Mouse (Mus musculus): ENCODE data around the gene Mgat1.

DNA sequence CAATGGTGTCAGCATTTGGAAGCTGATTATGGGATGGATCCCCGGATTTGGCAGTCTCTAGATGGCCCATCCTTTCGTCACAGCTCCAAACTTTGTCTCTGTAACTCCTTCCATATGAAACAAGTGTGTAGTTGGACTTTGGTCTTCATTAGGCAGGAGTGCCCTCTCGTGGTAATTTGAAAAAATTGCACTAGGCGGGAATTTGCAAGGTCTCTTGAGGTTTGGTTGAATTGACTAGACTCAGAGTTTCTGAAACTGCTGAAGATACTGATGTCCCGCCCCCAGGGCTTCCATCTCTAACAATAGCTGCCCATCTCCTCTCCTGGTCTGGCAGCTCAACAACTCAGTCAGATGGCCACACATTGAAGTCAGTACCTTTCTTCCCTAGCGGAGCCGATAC lies 27.3 kb downstream of the Mgat1 start:
- TF ChIP-seq USF1 (IDR thresholded peaks at IDR 0.05; ENCODE audit: low read depth) = no peak
- no peak for TF ChIP-seq CTCF (IDR thresholded peaks at IDR 0.05; ENCODE audit: control insufficient read depth, insufficient read depth, insufficient read length)

All from C2C12 (cell line).